Mouse (Mus musculus) frontal cortex, postnatal 14 days (tissue): ENCODE data around the gene Syne2.
"Not testable (repeated sequence)": the region's sequence is repeated elsewhere in the genome, so short reads cannot be mapped to it uniquely, and the experiment has no call there.

Source experiments
- DNase-seq, 2 experiments: peaks; one replicate each; pipeline ENCODE4 v3.0.0; 2022; ENCODE audit warnings: low spot score in 2 of 2

Syne2 gene

DNA sequence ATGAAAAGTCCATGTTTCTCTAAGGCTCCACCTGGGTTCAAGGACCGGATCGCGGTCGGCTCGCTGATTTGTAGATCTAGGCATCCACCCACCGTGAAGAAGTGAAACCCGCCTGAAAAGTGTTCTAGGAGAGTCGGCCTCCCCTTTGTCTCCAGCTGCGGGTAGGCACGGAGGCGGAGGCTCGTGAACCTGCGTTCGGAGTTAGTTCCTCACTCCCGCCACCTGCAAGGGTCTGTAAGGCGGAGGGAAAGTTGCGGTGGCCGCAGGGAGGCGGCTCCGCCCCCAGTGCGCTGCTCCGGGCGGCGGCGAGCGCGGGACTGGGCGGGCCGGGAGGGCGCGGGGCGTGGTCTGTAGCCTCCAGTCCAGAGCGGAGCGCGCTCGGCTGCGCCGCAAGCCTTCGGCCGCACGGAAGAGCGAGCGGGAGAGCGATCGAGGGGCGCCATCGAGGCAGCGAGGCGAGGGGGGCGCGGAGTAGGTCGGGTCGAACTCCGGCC is at the start of gene Syne2:
TSS of gene Syne2 (plus strand) at position 176 of the 494 bp plus-strand sequence.
- peak; percentile 13 to 55 for DNase-seq

DNA sequence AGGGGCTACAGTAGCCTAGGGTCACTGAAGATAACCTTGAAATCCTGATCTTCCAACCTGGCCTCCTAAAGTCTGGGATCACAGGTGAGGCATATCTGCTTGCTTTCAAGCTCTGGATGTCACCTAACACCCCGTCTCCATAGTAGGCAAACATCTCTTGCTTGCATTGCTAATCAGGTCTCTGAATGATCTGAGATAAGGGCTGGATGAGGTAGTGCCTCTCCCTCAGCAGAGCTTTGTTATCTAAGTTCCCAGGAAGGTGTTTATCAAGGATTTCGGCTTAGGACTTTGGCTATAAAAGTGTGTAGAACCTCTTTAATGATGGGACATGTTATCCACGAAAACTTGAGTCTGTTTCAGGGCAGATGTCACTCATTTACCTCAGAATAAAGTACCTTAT is 46.5 kb upstream of the Syne2 start:
- DNase-seq: no peak

DNA sequence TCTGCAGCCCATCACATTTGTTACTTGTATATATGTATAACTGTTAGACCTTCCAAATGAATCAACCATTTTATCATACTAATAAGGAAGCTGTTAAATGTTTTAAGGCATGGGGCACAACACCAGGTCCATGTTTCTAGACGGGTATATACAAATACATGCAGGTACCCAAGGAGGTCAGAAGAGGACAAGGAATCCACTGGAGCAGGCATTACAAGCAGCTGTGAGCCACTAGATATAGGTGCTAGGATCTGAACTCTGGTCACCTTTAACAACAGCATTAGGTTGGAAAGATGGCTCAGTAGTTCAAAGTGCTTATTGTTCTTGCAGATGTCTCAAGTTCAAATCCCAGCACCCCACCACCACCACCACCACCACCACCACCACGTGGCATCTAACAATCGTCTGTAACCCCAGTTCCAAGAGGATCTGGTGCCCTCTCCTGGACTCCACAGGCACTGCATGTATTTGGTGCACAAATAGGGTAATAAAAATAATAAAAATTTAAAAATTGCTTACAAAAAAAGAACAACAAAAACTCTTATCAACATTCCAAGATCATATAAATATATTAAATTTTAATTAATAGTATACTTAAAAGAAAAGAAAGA is 45.4 kb upstream of the Syne2 start:
- peak in 1 of 2 experiments; percentile 14 for DNase-seq

DNA sequence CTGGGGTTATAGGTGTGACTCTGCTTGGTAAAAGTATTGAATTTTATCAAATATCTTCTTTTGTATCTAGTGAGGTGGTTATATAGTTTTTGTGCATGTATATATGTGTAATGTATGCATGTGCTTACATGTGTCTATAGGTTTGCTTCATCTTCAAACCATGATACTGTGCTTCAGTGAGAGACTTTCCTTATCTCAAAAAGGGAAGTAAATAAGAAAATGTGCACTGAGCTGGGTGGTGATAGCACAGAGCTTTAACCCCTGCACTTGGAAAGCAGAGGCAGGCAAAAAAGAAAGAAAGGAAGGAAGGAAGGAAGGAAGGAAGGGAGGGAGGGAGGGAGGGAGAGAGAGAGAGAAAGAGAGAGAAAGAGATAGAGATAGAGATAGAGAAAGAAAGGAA is 36.5 kb upstream of the Syne2 start:
- DNase-seq: no peak

DNA sequence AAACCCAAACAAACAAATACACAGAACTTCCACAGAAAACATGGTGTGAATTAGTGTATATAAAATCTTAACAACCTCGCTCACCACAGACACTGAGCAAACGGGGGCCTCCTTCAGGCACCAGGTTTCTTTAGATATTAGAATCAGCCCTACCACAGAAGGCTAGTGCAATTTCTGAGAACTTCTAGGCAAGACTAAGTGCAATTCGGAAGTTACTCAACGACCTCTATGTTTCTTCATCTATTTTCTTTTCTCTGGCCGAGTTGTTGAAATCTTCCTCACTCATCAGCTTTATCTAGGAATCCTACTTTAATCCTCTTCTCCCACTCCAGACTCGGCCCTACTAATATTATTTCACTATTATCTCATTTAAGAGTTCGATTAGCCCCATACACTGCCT is 35.9 kb upstream of the Syne2 start:
- no peak for DNase-seq

DNA sequence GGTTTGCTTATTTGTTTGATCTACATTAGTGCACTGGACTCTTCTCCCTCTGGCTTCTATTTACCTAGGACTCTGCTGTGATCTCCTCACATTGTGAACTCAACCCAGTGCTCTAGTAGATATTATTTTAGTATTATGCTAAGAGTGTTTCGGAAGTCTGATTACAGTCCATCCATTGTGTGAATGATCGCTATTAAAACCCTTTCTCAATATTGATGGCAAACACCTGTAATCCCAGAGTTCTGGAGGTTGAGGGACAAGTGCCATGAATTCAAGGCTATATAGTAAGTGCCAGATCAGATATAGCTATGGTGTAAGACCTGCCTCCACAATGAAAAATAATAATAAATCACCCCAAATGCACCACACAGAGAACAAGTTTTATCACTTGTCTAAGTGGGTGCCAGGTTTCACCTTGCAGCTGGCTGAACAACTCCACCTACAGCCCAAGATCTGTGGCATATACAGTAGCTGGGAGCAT is 33.6 kb upstream of the Syne2 start:
- DNase-seq: no peak

DNA sequence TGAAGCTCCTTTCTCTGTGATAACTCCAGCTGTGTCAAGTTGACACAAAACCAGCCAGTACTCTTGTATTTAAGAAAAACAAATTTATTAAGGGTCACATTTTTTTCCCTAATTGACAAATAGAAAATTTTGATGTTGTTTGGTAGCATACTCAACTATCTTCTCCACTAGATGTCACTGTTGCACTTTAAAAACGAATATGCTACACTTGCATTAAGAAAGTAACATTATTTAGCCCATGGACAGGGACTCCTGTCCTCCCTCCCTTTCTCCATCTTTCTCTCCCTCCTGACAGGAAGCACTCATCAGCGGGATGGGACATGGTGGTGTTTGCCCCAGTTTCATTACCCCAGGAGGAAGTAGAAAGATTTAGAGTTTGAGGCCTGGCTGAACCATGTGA is 31.3 kb upstream of the Syne2 start:
- DNase-seq: not testable (repeated sequence)

DNA sequence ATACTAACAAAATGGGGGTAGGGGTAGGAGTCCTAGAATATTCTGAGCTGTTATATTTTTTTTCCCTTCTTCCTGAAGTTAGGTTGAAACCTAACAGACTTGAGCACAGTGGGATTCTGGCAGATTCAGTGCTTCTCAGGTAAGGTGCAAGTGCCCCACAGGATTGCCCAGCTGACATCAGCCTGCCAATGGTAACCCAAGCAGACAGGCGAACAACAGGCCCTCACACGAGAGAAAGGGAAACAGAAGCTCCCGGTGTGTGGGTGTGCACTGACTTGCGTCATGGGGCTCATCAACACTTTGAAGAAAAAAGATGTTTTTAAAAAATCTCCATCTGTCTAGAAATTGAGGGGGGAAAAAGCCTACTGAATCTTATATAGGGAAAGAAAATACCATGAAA is 28.5 kb upstream of the Syne2 start:
- DNase-seq: peak; percentile 28 to 39

DNA sequence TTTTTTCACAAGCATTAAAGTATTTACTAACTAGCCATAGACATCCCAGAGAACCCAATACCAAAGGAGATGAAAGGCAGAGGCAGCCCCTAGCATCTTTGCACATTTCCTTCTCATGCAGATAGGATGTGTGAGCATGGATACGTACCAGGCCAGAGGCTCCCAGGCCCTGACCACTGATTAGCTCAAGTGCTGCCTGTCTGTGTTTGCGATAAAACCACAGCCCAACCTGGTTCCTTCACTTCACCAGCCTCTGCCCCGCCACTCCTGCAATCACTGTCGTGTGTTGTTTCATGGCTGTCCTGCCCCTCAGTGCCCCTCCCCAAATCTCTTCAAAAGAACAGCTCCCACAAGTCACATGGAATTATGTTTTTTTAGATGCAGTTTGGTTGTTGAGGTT is 23.4 kb upstream of the Syne2 start:
- DNase-seq: no peak

DNA sequence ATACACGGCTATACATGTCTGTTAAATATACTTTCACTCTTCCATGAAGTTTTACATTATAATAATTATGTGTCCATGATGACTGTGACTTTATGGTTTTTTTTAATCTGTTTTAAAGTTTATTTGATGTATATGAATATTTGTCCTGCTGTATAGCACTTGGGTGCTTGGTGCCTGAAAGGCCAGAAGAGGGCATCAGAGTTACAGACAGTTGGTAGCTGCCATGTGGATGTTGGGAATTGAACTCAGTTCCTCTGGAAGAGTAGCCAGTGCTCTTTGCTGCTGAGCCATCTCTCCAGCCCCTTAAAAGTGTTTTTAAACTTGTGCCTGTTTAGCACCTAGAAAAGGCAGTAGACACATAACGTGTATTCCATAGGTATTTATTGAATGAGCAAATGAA is 21.4 kb upstream of the Syne2 start:
- no peak for DNase-seq

DNA sequence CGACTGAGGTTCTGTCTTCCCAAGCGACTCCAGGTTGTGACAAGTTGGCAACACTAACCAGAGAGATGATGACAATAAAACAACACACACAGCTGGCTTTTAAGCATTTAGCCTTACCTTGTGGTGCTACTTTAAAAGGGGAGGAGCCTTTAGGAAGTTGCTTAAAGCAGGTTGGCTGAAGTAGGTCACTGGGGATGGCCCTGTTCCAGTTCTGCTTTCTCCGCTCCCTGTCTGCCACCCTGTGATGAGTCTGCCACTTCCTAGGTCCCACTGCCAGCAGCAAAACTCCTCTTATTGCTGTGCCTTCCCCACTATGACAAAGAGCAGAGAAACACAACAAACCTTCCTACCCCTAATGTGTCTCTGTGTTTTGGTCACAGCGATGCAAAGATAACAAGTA is 11.7 kb upstream of the Syne2 start:
- no peak for DNase-seq

DNA sequence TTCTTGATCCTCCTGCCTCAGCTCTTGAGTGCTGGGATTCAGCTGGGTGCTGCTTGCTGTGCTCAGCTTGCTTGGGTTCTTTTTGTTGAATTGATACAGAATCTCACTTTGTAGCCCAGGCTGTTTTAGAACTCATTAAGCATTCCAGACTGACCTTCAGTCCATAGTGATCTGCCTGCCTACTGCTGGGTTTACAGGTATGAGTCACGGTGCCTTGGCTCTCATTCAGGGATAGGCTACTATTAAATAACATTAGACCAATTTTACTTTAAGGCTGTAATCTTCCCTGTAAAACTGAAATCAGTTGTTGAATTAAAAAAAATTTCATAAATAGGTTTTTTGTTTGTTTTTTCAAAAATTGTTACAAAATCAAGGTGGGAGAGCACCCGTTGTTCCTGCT is 4.2 kb upstream of the Syne2 start:
- no peak for DNase-seq

DNA sequence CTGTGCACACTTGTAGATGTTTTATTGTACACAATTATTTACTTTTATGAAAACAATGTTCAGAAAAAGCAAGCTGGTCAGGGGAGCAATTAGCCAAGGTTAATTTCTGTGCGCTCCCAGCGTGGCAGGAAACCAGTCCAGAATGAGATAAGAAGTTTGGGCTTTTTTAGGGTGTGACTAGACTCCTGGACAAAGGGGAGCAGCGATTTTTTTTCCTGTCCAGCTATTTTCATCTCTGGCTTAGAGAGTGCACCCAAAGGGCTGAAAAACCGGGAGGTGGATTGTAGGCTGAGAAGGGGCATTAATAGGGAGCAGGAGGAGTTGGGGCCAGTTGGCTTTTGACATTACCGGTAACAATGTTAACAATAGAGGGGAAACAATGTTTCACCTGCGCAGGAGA is 3.4 kb upstream of the Syne2 start:
- DNase-seq: no peak

DNA sequence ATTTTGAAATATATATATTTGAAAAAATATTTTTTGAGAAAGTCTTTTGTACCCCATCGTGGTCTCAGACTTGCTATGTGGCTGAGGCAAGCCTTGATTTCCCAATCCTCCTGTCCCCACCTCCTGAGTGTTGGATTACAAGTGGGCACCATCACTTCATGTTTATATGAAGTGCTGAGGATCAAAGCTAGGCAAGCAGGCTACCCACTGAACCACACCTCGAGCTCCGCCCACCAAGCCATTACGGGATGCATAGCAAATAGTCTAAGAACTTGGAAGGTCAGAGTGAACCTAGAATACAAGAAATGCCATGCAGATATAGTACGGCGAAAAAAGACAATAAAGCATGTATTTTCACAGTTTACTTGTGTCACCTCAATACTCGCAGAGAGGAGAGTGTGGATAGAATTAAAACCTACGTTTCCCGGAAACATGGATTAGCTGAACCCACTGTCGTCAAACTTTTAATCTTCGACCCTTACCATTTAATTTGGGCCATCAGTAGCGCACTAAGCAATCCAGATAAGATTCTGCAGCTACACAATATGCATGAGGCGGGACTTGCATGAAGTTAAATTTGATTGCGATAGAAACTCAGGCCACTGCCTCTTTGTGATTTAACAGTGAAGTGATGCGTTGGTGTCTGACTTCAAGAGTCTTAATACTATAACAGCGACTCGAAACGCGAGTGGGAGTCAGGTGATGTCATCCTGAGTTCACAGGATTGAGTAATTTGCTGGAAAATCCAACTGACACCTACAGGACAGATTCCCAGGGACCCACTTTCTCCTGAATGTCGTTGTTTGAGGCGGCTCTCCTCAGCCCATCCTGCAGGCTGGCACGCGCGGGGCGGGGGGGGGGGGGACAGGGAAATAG is 715 bp upstream of the Syne2 start:
- no peak for DNase-seq

DNA sequence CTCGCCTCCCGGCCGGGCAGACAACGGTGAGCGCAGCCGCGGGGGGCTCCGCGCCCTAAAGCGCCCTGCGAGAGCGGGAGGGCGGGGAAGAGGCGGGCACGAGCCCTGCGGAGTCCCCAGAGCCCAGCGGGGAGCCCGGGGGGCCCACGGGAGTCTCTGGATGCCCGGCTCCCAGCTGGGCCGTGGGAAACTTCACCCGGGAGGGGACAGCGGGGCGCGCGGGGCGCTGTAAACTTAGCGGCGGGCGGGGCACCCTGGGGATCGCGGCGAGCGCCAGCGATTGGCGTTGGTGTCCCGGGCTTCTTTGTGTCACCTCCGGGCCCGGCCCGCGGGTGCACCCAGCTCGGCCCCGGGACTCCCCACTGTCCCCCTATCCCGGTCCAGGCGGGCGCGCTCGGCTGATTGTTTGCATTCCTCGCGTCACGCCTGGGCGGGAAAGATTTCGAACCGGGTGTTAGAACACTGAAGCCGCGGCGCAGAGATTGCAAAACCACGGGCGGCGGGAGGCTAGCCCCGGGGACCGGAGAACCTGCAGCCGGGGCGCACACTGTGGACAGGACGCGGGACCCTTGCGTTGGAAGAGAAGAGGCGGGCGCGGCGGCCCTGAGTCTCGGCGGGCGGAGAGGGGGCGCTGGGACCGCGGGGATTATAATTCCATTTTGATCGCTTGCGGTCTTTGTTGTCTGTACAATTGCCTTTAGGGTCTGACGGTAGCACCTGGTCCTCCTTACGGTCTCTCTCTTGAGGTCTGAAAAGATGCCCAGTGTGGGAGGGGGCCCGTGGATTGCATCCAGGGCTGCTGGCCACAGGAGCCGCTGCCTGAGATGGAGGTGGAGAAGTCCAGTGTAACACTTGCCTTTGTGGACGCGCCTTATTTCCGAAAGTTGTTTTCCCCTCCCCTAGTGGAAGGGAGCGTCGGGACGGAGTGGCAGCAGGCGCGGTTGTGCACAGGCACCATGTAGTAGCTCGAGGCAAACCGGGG is 810 bp downstream of the Syne2 start:
- peak in 1 of 2 experiments; percentile 29 for DNase-seq

DNA sequence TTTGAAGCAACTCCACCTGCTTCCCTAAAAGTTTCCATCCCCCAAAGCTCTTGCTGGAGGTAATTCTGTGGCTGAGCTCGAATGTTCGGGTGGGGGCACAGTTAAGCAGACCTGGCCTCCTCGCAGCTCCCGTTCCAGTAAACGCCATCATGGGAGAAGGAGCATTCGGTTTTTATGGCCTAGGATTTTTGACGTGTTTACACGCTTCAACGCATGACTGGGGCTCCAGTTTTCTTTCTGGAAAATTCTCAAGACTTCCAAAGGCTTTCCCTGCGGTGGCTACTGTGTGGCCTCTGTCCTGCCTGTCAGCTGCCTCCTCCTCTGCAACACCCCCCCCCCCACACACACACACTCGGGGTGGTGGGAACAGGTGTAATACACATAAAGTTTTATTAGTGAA is 1.5 kb downstream of the Syne2 start:
- DNase-seq: no peak

DNA sequence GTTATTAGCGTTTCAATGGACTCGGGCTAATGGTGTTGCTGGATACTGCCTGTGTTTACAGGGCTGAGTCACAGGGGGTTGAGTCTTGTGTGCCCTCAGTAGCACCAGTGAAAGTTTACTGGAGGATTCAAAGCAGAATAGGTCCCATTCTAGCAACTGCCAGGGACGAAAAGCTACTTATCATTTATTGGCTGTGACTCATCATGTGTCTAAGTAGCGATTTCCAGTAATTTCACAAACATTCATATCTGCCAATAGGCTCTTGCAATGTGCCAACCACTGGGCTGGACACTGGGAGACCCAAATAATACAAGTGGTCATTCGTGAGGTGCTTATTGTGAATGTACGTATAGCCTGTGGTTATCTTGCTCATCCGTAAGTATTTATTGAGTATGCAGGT is 2.3 kb downstream of the Syne2 start:
- DNase-seq: no peak

DNA sequence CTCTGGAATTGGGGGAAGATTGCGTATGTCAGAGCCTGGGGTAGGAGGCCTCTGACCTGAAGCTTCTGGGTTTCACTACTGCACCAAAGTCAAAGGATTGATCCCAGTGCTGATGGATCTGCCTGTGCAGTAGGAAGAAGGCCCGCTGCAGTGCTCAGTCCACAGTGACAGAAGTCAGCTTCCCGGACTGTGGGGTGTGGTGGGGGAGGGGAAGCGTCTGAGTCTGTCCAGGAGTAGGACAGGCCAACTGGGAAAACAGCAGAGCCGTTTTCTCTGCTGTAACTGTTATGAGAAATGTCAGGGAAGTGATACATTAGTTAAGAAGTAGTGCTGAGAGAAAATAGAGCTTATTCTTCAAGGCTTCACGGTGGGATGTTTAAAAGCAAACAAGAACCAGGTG is 4.2 kb downstream of the Syne2 start:
- DNase-seq: no peak

DNA sequence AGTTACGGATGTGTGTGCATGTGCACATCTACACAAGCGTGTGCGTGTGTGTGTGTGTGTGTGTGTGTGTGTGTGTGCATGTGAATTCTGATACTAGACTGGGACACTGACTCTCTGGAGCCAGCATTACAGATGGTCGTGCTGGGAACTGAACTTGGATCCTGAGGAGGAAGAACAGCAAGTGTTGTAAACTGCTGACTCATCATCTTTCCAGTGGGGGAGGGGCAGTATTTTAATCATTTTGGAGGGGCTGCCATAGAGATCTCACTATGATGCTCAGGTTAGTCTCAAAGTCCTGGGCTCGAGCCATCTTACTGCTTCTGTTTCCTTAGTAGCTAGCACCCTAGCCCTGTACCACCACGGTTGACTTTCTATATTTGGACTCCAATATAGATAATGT is 5.5 kb downstream of the Syne2 start:
- DNase-seq: no peak

DNA sequence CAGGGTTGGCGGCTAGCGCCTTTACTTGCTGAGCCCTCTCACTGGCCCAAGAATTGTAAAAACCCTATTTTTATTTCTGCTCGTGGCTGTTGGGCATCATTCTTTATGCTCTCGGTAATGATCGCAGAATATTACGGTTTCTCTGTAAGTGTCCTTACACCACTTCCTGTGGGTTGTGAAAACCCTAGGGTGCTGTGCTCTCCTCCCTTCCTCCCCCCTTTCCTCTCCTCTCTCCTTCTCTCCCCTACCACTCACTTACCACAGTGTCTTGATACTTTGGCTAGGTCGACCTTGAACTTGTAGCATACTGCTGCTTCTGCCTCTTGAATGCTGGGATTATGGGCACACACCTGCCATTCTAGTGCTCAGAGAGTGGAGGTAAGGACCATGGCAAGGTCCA is 7.5 kb downstream of the Syne2 start:
- DNase-seq: no peak

DNA sequence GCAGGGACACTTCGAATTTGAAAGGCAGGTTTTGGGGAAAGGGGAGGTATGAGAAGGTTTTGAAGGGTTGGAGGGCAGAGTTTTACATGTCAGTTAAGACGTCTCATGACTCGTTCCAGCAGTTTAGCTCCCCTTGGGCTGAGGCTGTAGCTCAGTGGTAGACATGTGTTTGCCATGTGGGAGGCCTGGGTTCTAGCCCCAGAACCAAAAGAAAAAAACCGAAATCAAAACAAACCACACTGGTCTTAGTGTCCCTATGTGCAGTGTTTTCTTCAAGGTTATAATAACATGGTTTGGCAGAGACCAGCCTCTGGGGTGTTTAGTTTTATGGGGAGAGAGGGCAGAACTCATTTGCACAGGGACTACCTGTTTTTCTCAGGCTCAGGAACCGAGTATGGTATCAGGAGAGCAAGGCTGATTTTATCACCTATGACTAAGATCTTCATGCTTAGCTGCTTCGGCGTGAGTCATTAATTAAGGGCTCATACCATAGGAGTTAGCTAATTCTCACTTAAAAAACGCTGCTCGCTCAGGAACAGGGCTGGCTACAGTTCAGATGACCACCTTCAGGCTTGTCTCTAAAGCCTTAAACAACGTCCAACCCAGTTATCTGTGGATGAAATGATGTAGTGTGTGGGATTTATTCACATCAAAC is 8.9 kb downstream of the Syne2 start:
- no peak for DNase-seq
